Mouse (Mus musculus) layer of hippocampus, postnatal 25 days (tissue): ENCODE results near the gene Herc1. TPM values are rescaled to one million over a fixed set of nuclear protein-coding genes. Genes with fewer than 3 reads are reported as not detected.

ENCODE experiments used
- DNase-seq, 2 experiments: peaks; one replicate each; pipeline ENCODE4 v3.0.0; 2022; ENCODE audit warnings: mixed read lengths in 2 of 2, low spot score in 1 of 2; ENCODE audit errors: extremely low spot score in 1 of 2
- total RNA-seq, 2 experiments: library from RNA; stranded (reverse); gene quantifications; 2 replicates each; pipeline ENCODE4 v1.2.3; 2021

Gene Herc1
- total RNA-seq, 2 experiments from 2014 or later, result 95.4 to 121 TPM

- DNase-seq, result no peak
These were observed 166.2 kb downstream of the Herc1 start for GRCm38 (mm10) chr9:66516296-66516940.

- no peak for DNase-seq
These were observed 167.5 kb downstream of the Herc1 start for GRCm38 (mm10) chr9:66517746-66518145.

GRCm38 (mm10) chr9:66518251-66518650 is 168.0 kb downstream of the Herc1 start:
- DNase-seq, result no peak

GRCm38 (mm10) chr9:66518901-66519300 is 168.7 kb downstream of the Herc1 start:
- DNase-seq, result no peak

- no peak for DNase-seq
These were observed 170.0 kb downstream of the Herc1 start for GRCm38 (mm10) chr9:66520299-66520698.

- DNase-seq, result no peak
These were observed 171.3 kb downstream of the Herc1 start for GRCm38 (mm10) chr9:66521595-66521994.

GRCm38 (mm10) chr9:66542785-66543184 is 192.5 kb downstream of the Herc1 start:
- DNase-seq, result no peak

Other genes starting within 250 kb of the Herc1 start
- 10 to 100 TPM; 73.8 to 87.8 TPM for gene Snx1, start 223.9 kb upstream of the Herc1 start, total RNA-seq
- 10 to 100 TPM; 23.6 to 29.3 TPM for gene Ciao2a, start 223.8 kb upstream of the Herc1 start, total RNA-seq
- 1 to 10 TPM in 1 of 2 experiments, under 1 TPM in 1; 0.61 to 1.4 TPM for gene Dapk2, start 192.2 kb upstream of the Herc1 start, total RNA-seq
- gene Fbxl22, start 164.1 kb downstream of the Herc1 start, total RNA-seq, result under 1 TPM; 0.23 to 0.25 TPM
- gene Usp3, start 242.7 kb downstream of the Herc1 start, total RNA-seq, result 10 to 100 TPM; 37.6 to 38.6 TPM